Mouse (Mus musculus) right cerebral cortex, postnatal 14 days (tissue): ENCODE measurements around the gene Mafb.

Experiments
- DNase-seq: peaks from one replicate; pipeline ENCODE4 v3.0.0; 2022

Mafb gene

GRCm38 (mm10) chr2:160363201-160363600 is 3.7 kb downstream of the Mafb start:
- DNase-seq, result no peak

DNA sequence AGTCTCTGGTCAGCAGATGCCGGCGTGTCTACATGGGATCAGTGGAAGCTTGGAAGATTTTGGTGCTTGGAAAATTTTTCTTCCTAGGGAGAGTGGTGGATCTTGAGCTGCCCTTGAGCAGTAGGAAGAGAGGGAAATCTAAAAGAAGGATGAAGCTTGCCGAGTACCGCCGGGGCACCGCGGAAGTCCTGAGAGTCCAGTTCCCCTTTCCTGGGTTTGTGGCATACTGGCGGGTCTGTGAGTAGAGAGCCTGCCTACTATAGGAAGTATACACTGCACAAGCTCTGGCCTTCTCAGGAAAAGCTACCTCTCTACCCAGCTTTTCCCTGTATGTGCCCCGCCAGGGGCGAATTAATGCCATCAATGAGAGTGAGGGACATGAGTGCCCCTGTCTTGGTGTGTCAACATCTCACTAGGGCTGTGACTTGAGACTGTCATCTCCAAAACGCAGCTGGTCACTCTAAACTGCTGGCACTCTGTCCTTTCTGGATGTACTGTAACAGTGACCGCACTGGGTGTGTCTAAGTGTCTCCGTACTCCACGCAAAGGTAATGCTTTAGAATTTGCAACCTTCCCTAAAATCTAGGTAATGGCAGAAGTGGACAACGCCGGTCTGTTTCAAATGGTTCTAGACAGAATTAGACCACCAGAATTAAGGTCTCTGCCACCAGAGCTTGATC is 5.3 kb downstream of the Mafb start:
- no peak for DNase-seq

GRCm38 (mm10) chr2:160360234-160360874 is 6.5 kb downstream of the Mafb start:
- no peak for DNase-seq

DNA sequence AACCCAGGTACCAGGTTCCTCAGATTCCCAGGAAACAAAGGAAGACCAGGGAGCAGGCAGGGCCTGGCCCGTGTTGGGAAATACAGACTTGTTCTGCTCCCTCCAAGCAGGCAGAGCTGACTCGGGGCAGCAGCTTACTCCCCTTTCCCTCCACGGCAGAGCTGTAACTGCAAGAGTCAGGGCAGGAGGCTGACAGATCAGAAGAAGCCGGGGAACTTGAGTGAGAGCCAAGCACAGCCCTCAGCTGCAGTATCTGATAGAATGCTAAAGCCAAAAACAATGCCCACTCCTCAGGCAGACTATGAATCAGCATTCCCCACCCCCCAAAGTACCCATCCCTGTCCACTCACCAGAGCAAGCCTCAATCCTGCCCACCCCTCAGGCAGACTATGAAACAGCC is 8.0 kb downstream of the Mafb start:
- no peak for DNase-seq

DNA sequence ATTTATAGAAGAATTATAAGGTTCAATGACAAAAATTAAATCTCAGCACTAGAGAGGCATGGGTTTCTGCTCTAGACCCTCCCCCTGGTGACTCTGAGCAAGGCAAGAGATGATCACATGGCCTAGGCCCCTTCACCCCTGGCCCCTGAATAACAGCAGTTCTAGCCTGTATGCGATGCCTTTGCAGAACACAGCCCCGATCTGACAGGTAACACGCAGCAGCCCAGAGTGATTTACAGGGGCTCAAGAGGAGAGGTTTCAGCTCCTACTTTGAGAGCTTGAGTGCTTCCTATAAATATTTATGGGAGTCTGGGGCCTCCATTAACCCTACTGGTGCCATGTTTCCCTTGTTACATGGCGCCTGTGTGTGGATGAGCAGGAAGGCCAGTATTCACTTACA is 9.4 kb downstream of the Mafb start:
- no peak for DNase-seq

GRCm38 (mm10) chr2:160356132-160356531 is 10.7 kb downstream of the Mafb start:
- DNase-seq, result no peak

DNA sequence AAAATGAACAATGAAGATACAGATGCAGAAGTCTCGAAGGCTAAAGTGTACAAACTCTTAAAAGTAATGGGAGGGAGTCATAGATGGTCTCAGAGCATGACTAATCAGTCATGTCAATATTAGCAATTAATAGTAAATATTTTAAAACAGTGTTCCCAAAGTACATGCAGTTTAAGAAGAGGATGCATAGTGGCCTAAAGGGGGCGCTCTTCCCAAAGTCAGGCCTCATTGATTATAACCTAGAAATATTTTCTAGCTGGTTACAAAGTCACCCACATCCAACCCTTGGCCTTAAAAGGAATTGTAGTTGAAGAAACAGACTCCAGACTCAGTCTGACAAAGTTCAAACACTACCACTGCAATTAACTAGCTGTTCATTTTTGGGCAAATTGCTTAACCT is 12.5 kb downstream of the Mafb start:
- no peak for DNase-seq

DNA sequence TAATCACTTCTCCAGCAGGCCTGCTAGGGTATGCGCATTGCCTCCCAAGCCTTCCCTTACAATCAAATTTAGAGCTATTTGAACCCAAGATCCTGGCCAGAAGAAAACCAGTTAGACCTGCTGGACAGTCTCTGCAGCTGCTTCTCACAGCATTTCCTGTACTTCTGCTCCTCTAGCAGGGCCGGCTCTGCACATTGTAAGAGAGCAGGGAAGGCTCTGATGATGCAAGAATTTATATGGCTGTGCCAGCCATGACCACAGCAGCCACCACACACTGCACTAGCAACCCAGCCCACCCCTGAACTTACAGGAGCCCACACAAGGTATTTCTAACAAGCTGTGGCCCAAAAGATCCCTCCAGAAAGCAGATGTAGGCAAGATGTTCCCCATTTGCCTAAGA is 13.3 kb downstream of the Mafb start:
- no peak for DNase-seq

DNA sequence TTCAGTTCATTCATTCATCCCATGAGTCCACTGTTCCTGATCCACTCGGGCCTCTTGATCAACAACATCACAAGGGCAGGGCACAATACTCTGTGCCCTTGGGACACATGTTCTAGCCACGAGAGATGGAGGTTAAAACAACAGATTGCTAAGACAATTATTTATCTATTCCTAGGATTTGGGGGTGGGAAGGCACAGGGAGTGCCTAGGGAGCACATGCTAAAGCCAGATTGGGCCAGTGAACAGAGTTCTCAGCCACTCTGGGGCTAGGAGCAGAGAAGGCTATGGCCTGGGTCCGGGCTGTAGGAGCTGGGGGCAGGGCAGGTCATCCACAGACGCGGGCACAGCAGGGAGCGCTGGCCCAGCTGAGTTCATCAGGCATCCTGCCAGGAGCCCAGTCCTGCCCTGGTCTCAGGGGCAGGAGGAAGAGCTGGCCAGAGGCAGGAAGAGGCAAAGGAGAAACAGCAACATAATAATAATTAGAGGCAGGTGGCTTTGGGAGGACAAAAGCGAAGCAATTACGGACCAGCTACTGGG is 15.8 kb downstream of the Mafb start:
- DNase-seq, result no peak

DNA sequence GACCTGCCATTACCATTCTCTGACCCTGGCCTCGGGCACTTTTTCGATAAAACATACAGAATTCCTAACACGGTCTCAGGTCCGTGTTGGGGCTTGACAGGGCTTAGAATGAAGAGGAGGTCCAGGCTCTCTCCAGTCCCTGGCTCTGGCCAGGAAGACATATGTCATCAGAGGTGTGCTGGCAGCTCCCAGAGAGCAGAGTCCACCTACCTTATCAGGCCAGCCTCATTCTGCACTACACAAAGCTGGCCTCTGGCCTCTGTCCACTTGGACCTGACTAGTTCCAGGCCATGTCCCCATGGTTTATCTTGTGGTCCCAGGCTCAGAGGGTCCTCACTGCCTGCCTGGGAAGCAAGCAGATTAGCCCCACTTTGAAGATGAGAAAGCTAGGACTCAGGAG is 17.3 kb downstream of the Mafb start:
- no peak for DNase-seq

DNA sequence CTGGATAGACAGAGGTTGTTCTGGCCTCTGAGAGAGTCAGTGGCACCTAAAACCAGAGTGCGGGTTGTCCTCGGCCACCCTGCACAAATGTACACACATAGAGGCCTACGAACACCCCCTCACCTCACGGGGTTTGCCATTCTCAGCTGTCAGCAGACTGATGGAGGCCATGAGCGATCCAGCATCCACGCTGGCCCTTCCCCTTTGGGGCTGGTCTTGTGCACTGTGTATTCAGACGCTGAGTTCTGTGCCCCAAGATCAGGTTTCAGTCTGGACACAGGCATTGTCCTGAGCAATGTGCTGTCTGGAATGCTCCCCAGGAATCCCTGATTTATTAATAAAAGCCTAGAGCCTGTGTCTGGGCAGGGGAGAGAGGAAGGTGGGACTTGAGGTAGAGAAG is 18.1 kb downstream of the Mafb start:
- no peak for DNase-seq

- DNase-seq, result no peak
Observed at GRCm38 (mm10) chr2:160348072-160348604, 18.7 kb downstream of the Mafb start.

DNA sequence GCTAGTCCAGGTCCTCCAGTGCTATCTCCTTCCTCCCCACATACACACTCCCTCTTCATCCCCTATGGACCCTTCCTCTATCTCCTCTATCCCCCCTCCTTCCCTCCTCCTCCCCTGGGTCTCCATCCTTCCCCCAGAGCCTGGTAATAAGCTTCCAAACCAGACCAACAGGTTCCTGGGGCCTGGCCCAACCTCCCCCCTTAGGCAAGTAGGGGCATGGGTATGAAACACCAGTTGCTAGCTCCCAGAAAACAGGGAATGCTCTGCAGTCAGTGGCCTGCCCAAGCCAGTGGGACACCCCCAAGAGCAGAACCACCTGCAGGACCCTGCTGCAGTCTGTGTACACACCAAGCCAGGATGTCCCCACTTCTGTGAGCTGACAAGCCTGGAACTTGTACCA is 21.2 kb downstream of the Mafb start:
- DNase-seq, result no peak

DNA sequence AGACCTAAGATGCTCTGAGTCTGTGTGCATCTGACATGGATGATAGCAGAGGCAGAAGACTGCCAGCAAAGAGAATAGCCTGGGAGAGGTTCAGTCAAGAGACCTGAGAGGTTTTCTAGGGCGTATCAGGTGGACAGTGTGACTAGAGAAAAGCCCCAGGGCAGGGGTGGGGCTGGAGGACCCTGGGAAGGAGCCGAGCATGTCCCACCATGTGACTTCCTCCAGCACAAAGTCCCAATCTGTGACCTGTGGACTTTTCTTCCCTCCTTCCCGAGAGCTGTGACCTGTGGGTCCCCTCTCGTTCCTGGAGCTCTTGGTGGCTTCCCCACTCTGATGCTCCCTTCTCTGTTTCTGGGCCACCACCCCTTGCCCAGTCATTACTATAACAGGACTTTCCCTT is 26.7 kb downstream of the Mafb start:
- no peak for DNase-seq

- no peak for DNase-seq
Observed at GRCm38 (mm10) chr2:160339595-160339994, 27.3 kb downstream of the Mafb start.

GRCm38 (mm10) chr2:160336053-160336452 is 30.8 kb downstream of the Mafb start:
- DNase-seq, result no peak

- DNase-seq, result no peak
Observed at GRCm38 (mm10) chr2:160335043-160335442, 31.8 kb downstream of the Mafb start.

DNA sequence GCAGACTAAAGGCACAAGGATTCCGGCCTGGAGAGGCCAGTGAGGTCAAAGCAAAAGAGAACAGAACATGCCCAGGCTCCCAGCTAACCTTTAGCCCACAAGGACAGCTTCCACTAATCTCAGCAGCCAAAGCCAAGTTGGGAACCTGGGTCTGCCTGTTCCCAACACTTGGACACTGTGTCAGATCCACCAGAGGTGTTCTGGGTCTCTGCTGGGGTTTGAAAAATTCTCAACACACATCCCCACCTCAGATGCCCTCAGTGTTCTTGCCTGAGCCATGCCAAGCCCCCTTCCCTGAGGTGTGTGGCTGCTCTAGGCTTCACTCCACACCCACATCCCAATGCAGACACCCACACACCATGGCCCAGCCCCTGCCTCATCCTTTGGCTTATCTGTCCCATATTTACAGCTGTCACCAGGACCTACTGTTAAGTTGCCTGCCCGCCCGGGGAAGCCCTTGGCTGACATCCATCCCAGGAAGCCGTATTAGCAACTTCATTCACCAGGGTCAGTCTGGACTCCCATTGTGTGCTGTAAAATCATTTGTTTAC is 32.7 kb downstream of the Mafb start, which contains the start of gene Gm826:
TSS of gene Gm826 (minus strand) at position 52 of the 551 bp plus-strand sequence.
- no peak for DNase-seq

DNA sequence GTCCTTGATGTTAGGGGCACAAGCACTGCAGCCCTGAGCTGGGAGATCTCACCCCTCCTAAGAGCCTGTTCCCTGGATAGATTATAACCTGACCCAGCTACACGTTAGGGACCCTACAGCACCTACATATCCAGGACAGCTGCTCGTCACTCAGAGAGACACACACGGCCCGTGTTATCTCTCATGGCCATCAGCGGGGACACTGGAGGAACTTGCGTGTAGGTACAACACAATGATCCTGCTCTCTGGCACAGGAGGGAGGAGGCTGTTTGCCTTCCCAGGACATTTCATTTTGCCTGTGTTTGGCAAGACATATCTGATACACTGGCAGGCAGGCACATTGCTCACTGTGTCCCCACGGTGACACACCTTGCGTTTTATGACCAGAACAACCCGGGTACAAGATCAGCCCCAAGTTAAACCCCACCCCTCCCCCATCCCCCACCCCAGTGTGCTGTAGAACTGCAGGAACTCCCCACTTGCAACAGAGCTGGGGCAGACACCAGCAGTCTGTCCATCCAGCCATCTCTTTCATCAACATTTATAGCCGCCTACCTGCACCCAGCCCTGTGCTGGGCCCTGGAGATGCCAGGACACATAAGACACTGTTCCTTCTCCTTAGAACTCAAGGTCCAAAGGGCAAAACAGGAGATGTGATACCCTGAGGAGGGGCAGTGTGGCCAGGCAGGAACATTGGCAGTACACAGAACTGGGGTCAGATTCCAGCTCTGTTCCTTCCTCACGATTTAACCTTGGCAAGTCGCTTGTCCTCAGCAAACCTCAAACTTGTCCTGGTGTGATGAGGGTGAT is 34.1 kb downstream of the Mafb start:
- no peak for DNase-seq

DNA sequence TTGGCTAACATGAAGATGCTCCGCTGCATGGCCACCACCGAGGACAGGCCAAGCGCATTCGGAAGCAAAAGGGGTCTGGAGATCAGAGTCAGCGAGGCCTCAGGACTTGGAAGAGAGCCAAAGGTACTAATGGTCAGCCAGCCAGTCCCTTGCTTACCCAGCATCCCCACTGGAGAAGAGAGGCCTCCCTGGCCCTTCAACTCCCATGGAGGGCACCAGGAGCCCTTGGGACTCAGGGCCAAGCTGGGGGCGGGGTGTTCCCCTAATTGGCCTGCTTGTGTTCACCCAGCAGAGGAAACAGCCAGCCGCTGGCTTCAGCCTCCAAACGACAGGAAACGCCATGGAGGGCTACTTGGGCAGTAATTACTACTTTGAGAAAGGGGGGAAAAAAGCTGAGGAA is 38.0 kb downstream of the Mafb start:
- peak; percentile 19 for DNase-seq

DNA sequence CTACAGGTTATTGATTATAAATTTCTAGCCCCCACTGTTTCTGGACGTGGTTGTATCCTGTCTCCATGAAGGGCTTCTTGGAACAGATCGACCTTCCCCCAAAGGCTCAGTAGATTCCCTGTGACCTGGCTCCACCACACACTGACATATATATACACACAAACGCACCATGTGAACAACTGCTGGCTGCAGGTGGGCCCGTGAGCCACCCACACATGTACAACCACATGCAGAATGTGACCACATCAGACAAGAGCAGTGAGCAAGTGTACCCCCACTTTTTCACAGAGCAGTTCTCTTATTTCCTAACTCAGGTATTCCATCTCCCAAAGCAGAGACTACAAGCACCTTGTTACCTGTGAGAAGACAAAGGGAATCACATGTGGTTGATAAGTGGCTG is 39.1 kb downstream of the Mafb start:
- DNase-seq, result no peak

GRCm38 (mm10) chr2:160327167-160327566 is 39.7 kb downstream of the Mafb start:
- DNase-seq, result no peak

DNA sequence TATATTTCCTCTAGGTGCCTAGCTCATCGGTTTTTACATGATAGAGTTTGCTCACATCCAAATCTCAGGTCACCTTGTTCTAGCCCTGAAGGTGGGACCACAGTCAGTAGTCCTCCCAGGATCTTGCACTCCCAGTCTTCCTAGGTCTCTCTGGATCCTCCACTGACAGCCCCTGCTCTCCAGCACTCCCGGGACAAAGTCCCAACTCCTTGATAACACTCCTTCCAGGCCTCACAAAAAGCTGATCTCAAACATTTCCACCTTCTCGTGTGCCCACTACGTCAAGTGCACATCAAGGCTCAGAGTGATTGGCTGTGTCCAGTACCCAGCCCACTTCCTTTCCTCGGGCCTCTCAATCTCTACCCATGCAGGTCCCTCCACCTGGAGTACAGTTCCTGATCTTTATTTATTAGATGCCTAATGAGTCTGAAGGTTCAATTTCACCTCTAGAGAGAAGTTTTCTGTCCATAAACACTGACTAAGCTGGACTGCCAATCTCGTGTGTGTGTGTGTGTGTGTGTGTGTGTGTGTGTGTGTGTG is 41.7 kb downstream of the Mafb start:
- no peak for DNase-seq
